Mouse (Mus musculus) small intestine, adult 2 months (tissue): ENCODE results near the gene Cmtm7. TPM values are rescaled to one million over a fixed set of nuclear protein-coding genes. Genes with fewer than 3 reads are reported as not detected.
A peak's percentile ranks its signal among the peaks of the same experiment; 100 is the strongest.

Experiments used
- H3K27ac ChIP-seq: fragments of 200-500 bp; 2 replicates; pipeline ENCODE4 v1.5.1; 2012; ENCODE audit warnings: low read depth, low read length, control low read depth, inconsistent platforms; ENCODE audit not compliant: insufficient read depth
- H3K27me3 ChIP-seq: fragments of 200-500 bp; 2 replicates; pipeline ENCODE4 v1.6.1; 2012; ENCODE audit warnings: mild to moderate bottlenecking, moderate library complexity, low read length, inconsistent platforms; ENCODE audit not compliant: control insufficient read depth, insufficient read depth
- H3K36me3 ChIP-seq: fragments of 200-500 bp; 2 replicates; pipeline ENCODE4 v1.6.1; 2012; ENCODE audit warnings: mild to moderate bottlenecking, low read length, control low read depth, inconsistent platforms; ENCODE audit not compliant: control insufficient read depth, insufficient read depth
- H3K4me1 ChIP-seq: fragments of 200-500 bp; 2 replicates; pipeline ENCODE4 v1.6.1; 2012; ENCODE audit warnings: low read length, inconsistent platforms, mixed read lengths; ENCODE audit not compliant: control insufficient read depth, insufficient read depth, insufficient read length
- H3K4me3 ChIP-seq: fragments of 200-500 bp; 2 replicates; pipeline ENCODE4 v1.5.1; 2012; ENCODE audit warnings: low read depth, mild to moderate bottlenecking, control low read depth, inconsistent platforms, low read length, moderate library complexity
- CTCF ChIP-seq: fragments of 200-500 bp; IDR thresholded peaks from 2 replicates; pipeline ENCODE4 v1.5.1; 2012; ENCODE audit warnings: low read depth, mild to moderate bottlenecking, control low read depth, inconsistent platforms, low read length, moderate library complexity, mixed read lengths; ENCODE audit not compliant: insufficient replicate concordance, insufficient read length; ENCODE audit errors: extremely low read depth
- POLR2A ChIP-seq: fragments of 200-500 bp; IDR thresholded peaks from 2 replicates; pipeline ENCODE4 v1.6.1; 2012; ENCODE audit warnings: low read depth, mild to moderate bottlenecking, control low read depth, inconsistent platforms, low read length, moderate library complexity
- WGBS: fragments of 180-500 bp; shearing (Covaris S2); methylation state at CpG from one replicate; pipeline ENCODE4 v1.1.7; 2018; 5-methylcytosine and 5-hydroxymethylcytosine counted together
- polyA plus RNA-seq: library from polyadenylated mRNA; depleted of rRNA; stranded (reverse); fragments of >200 nt; gene quantifications from 2 replicates; pipeline ENCODE4 v1.2.3, GENCODE M21; 2012; rRNA removed

Cmtm7 gene
- 70.4 and 97.3 TPM in 2 replicates for polyA plus RNA-seq

DNA sequence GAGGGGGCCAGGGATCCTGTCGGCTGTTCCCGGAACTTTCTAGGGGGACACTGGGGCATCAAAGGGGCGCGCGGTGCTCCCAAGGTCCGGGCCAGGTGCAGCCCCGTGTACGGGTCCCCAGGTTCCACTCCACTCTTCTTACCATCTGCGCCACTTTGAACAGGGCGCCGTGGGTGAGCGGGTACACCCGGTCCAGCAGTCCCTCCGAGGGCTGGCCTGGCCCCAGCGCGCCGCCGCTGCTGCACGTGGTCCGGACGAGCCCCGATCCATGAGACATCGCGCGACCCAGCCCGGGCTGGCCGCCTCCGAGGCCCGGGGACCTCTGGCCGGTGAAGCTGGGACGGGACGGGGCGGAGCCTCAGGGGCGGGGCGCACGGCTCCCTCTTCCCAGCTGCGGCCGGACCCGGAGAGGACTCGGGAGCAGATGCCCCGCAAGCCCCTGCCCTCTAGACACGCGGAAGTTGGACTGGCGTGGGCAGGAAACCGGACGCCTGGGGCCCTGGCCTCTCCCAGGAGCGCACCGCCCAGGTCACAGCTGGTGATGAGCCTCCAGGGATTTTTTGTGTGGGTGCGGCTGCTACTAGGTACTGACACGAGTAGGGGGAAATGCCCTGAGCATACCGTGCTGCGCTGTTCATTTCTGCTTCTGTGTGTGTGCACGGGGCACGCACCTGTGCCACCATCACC lies at the start of gene Cmtm7:
TSS of gene Cmtm7 (minus strand) at position 331 of the 687 bp plus-strand sequence.
- Histone ChIP-seq H3K36me3 (no peaks in the 10 kb centered on the region), H3K4me3 (peak within 1 kb of the TSS; percentile 76), H3K27me3 (no peaks in the 10 kb centered on the region), H3K4me1 (peaks cover 4% of the 10 kb centered on the region; the same call in 1 of the 2 replicates), H3K27ac (peak within 1 kb of the TSS; percentile 63)
- 1% methylated on average over 54 of the region's 54 CpGs for WGBS
- TF ChIP-seq POLR2A (0 out of 2 replicates have a peak, but pooled peaks have one; percentile 12), CTCF (no peak)

DNA sequence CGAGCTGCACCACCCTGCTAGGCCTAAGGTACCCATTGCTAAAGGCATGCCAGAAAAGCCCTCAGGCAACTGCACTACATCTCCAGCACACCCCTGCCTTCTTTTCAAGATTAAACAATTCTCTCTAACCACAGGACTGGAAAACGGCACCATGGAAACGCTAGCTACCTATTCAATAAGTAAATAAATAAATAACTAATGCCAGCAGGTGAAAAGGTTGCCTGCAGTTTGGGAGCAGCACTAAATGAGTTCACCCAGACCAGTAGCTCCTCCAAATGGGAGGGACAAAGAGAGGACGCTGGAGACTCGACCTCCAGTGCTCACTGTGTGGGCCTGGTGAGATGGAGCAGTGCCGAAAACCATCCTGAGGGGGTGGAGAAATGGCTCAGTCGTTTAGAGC lies 48.7 kb upstream of the Cmtm7 start:
- WGBS = 60% methylated on average over 7 of the region's 7 CpGs
- no peaks in the 10 kb centered on the region; the same call in 1 of the 2 replicates for H3K27me3 ChIP-seq
- TF ChIP-seq CTCF (no peak), POLR2A (no peak)
- no peaks in the 10 kb centered on the region for H3K36me3 ChIP-seq
- no peaks in the 10 kb centered on the region for H3K4me1 ChIP-seq
- H3K4me3 ChIP-seq = no peak overlapping the region
- H3K27ac ChIP-seq = no peak overlapping the region

GRCm38 (mm10) chr9:114829669-114830068 lies 48.0 kb upstream of the Cmtm7 start:
- H3K27ac ChIP-seq = no peak overlapping the region
- TF ChIP-seq CTCF (no peak), POLR2A (no peak)
- H3K36me3 ChIP-seq = no peaks in the 10 kb centered on the region
- H3K4me1 ChIP-seq = no peaks in the 10 kb centered on the region
- 94% methylated on average over 8 of the region's 8 CpGs for WGBS
- H3K27me3 ChIP-seq = no peaks in the 10 kb centered on the region; the same call in 1 of the 2 replicates
- no peak overlapping the region for H3K4me3 ChIP-seq

GRCm38 (mm10) chr9:114828377-114828776 lies 46.7 kb upstream of the Cmtm7 start:
- no peaks in the 10 kb centered on the region; the same call in 1 of the 2 replicates for H3K4me1 ChIP-seq
- WGBS = 96% methylated on average over 6 of the region's 6 CpGs
- H3K36me3 ChIP-seq = no peaks in the 10 kb centered on the region
- H3K27me3 ChIP-seq = no peaks in the 10 kb centered on the region; the same call in 1 of the 2 replicates
- no peak overlapping the region for H3K27ac ChIP-seq
- no peak overlapping the region for H3K4me3 ChIP-seq
- TF ChIP-seq CTCF (no peak), POLR2A (no peak)

DNA sequence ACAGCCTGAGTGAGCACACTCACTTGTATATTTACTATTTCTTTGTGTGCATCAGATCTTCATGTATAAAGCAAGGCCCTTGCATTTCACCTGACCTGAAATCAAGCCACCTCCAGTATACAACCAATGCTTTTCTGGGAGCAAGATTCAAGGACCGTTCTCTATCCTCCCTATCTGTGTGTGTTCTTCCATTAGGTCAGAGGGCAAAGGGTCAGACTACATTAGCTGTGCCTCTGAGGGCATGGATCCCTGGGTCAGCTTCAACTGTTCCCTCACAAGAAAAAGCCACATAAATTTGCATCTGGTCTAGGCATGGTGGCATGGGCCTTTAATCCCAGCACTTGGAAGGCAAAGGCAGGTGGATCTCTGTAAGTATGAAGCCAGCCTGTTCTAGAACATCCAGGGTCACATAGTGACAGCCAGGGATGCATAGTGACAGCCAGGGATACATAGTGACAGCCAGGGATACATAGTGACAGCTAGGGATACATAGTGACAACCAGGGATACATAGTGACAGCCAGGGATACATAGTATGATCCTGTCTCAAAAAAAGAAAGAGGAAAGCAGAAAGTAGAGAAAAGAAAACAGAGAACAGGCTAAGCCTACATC lies 45.7 kb upstream of the Cmtm7 start:
- Histone ChIP-seq H3K27me3 (no peaks in the 10 kb centered on the region; the same call in 1 of the 2 replicates), H3K4me3 (no peak overlapping the region), H3K36me3 (no peaks in the 10 kb centered on the region), H3K27ac (no peak overlapping the region), H3K4me1 (peaks cover under 1% of the 10 kb centered on the region; the same call in 1 of the 2 replicates)
- 52% methylated on average over 1 of the region's 1 CpGs for WGBS
- TF ChIP-seq CTCF (no peak), POLR2A (no peak)

DNA sequence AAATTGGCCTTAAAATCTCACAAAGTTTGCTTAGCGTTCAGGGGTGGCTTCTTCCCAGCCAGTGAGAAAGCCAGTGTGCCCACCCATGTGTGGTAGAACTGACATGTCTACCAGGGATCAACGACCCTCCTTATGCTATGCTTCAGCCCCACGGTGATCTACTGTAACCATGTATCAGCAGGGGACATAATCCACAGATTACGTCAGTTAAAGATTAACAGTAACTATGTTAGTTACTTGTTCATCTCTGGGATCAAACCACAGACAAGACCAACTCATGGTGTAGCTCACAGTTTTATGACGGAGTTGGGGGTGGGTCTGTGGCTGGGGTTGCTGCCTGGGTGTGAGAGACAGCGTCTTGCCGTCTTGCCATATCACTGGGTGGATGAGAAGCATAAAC lies 42.5 kb upstream of the Cmtm7 start:
- no peak overlapping the region for H3K4me3 ChIP-seq
- peaks cover 4% of the 10 kb centered on the region; the same call in 1 of the 2 replicates for H3K4me1 ChIP-seq
- no peak for TF ChIP-seq CTCF
- TF ChIP-seq POLR2A = no peak
- H3K27ac ChIP-seq = no peak overlapping the region
- H3K27me3 ChIP-seq = no peaks in the 10 kb centered on the region
- no peaks in the 10 kb centered on the region for H3K36me3 ChIP-seq
- WGBS = 53% methylated on average over 7 of the region's 7 CpGs
